22 mouse cellular contexts compared by ENCODE assay signal in genomic region chr9:11721811-11722210, GRCm38 (mm10).
A peak's percentile ranks its signal among the peaks of the same experiment; 100 is the strongest.
DNase-seq lines count a peak whose midpoint lies in the region; ATAC-seq and TF ChIP-seq lines count a peak whose summit lies in the region.
"Had no signal": no experiment of that assay in that cellular context is flagged by ENCODE, and none has a peak within 500 bp of the region (broad histone marks: within the 10 kb centered on the region; RNA-seq: fewer than 3 reads in every experiment).

No protein-coding gene starts in this region.

- H3K36me3 ChIP-seq in midbrain, embryonic 16.5 days (ENCODE audit: control insufficient read depth, insufficient read depth, low read length): no peaks in the 10 kb centered on the region
- H3K36me3 ChIP-seq in midbrain, embryonic 13.5 days: no peaks in the 10 kb centered on the region
- no peaks in the 10 kb centered on the region for H3K36me3 ChIP-seq in midbrain, postnatal 0 days (ENCODE audit: insufficient read depth, low read length)
- H3K36me3 ChIP-seq in midbrain, embryonic 11.5 days (ENCODE audit: control insufficient read depth, insufficient read depth, low read length): no peaks in the 10 kb centered on the region
- H3K36me3 ChIP-seq: G1E had no signal

- no peaks in the 10 kb centered on the region for H3K9me3 ChIP-seq in midbrain, embryonic 16.5 days (replicated peaks; ENCODE audit: control insufficient read depth, low read length, poor library complexity, severe bottlenecking)
- H3K9me3 ChIP-seq in midbrain, embryonic 13.5 days: no peaks in the 10 kb centered on the region
- H3K9me3 ChIP-seq in midbrain, postnatal 0 days (ENCODE audit: low read length): no peaks in the 10 kb centered on the region
- no peaks in the 10 kb centered on the region for H3K9me3 ChIP-seq in midbrain, embryonic 11.5 days (ENCODE audit: control insufficient read depth, low read length)
- H3K9me3 ChIP-seq: G1E had no signal

- no peak for TF ChIP-seq CTCF in midbrain, postnatal 0 days (IDR thresholded peaks at IDR 0.05)
- no peak for TF ChIP-seq CTCF in brain, embryonic 14.5 days (IDR thresholded peaks at IDR 0.05; ENCODE audit: borderline replicate concordance, extremely low read depth, insufficient read depth, insufficient read length)

- no peak overlapping the region for H3K9ac ChIP-seq in midbrain, embryonic 16.5 days (ENCODE audit: low read depth, low read length)
- H3K9ac ChIP-seq in midbrain, embryonic 13.5 days (replicated peaks): no peak overlapping the region
- H3K9ac ChIP-seq in midbrain, postnatal 0 days (replicated peaks; ENCODE audit: low read length, poor library complexity, severe bottlenecking): no peak overlapping the region
- no peak overlapping the region for H3K9ac ChIP-seq in midbrain, embryonic 11.5 days (ENCODE audit: low read length)

- no peaks in the 10 kb centered on the region for H3K27me3 ChIP-seq in midbrain, embryonic 16.5 days (ENCODE audit: control insufficient read depth, insufficient read depth, low read depth, low read length)
- H3K27me3 ChIP-seq in midbrain, embryonic 13.5 days: no peaks in the 10 kb centered on the region
- no peaks in the 10 kb centered on the region for H3K27me3 ChIP-seq in midbrain, postnatal 0 days (ENCODE audit: insufficient read depth, low read length)
- H3K27me3 ChIP-seq in midbrain, embryonic 11.5 days (ENCODE audit: control insufficient read depth, insufficient read depth, low read length): no peaks in the 10 kb centered on the region
- H3K27me3 ChIP-seq: CH12.LX, Patski had no signal

- TF ChIP-seq POLR2A in brain, embryonic 14.5 days (IDR thresholded peaks at IDR 0.05; ENCODE audit: borderline replicate concordance, extremely low read depth, insufficient read depth, insufficient read length, poor library complexity, severe bottlenecking): no peak

- DNase-seq in midbrain, postnatal 0 days (ENCODE audit: low spot score): no peak
- no peak for DNase-seq in midbrain, embryonic 11.5 days (ENCODE audit: low spot score, missing footprints)
- peak; percentile 2 for DNase-seq in brain, embryonic 14.5 days (ENCODE audit: low read depth)
- no peak for DNase-seq in retina, postnatal 1 day
- DNase-seq: adrenal gland, adult 2 months; adrenal gland, adult 8-10 months; adrenal gland, postnatal 10 days; adrenal gland, postnatal 14 days; adrenal gland, postnatal 25 days; adrenal gland, postnatal 36 days; B cell, adult 2 months; cerebellum, adult 11 months; cerebellum, adult 11-12 months; cerebellum, adult 18-20 months; cerebellum, adult 2 months had no signal

- ATAC-seq in midbrain, embryonic 16.5 days: peak; percentile 68
- ATAC-seq in midbrain, embryonic 13.5 days: no peak
- peak; percentile 52; the same call in 1 of the 2 replicates for ATAC-seq in midbrain, postnatal 0 days (ENCODE audit: low FRiP score)
- ATAC-seq in midbrain, embryonic 11.5 days (ENCODE audit: low FRiP score): no peak
- ATAC-seq: activated CD4-positive, CD25-positive, alpha-beta regulatory T cell, adult 4 months; CD4-positive, CD25-positive, alpha-beta regulatory T cell, adult 4 months; Patski had no signal

- 76% methylated on average over 2 of the region's 2 CpGs for WGBS in midbrain, embryonic 16.5 days
- WGBS in midbrain, embryonic 13.5 days: 93% methylated on average over 2 of the region's 2 CpGs
- WGBS in midbrain, postnatal 0 days: 83% methylated on average over 2 of the region's 2 CpGs
- 87% methylated on average over 2 of the region's 2 CpGs for WGBS in midbrain, embryonic 11.5 days

- no peak overlapping the region for H3K4me2 ChIP-seq in midbrain, embryonic 16.5 days (ENCODE audit: low read length)
- no peak overlapping the region for H3K4me2 ChIP-seq in midbrain, embryonic 13.5 days (replicated peaks)
- no peak overlapping the region for H3K4me2 ChIP-seq in midbrain, postnatal 0 days (ENCODE audit: low read depth, low read length, poor library complexity, severe bottlenecking)
- no peak overlapping the region for H3K4me2 ChIP-seq in midbrain, embryonic 11.5 days

- no peak overlapping the region for H3K27ac ChIP-seq in midbrain, embryonic 16.5 days (ENCODE audit: low read length)
- no peak overlapping the region for H3K27ac ChIP-seq in midbrain, embryonic 13.5 days
- H3K27ac ChIP-seq in midbrain, postnatal 0 days (ENCODE audit: low read depth, low read length): no peak overlapping the region
- H3K27ac ChIP-seq in midbrain, embryonic 11.5 days (ENCODE audit: low read depth, low read length): no peak overlapping the region

- no peak overlapping the region for H3K4me3 ChIP-seq in midbrain, embryonic 16.5 days (ENCODE audit: low read depth, low read length)
- H3K4me3 ChIP-seq in midbrain, embryonic 13.5 days (replicated peaks): no peak overlapping the region
- H3K4me3 ChIP-seq in midbrain, postnatal 0 days (ENCODE audit: low read depth, low read length): no peak overlapping the region
- H3K4me3 ChIP-seq in midbrain, embryonic 11.5 days (ENCODE audit: low read depth, low read length): no peak overlapping the region

- no peaks in the 10 kb centered on the region for H3K4me1 ChIP-seq in midbrain, embryonic 16.5 days (ENCODE audit: control insufficient read depth, insufficient read depth, low read length)
- H3K4me1 ChIP-seq in midbrain, embryonic 13.5 days (replicated peaks): no peaks in the 10 kb centered on the region
- H3K4me1 ChIP-seq in midbrain, postnatal 0 days (ENCODE audit: insufficient read depth, low read length): no peaks in the 10 kb centered on the region
- no peaks in the 10 kb centered on the region for H3K4me1 ChIP-seq in midbrain, embryonic 11.5 days (ENCODE audit: control insufficient read depth, insufficient read depth, low read length)

Comparison
In these comparisons a context has a peak if more than half of its experiments do, and no peak if none do; other contexts are left out.
1. ATAC-seq: peak in midbrain, embryonic 16.5 days (single experiment) and midbrain, postnatal 0 days (single experiment); none in midbrain, embryonic 13.5 days (single experiment) and midbrain, embryonic 11.5 days (single experiment).